Mouse (Mus musculus) cerebellum, postnatal 25 days (tissue): ENCODE measurements at regions not wholly inside any gene's neighbourhood (a gene's known extent, or its start where the extent isn't known, plus 50 kb on each side); places are given as distances from the start of the nearest gene placed in this dataset.

ENCODE experiments used
- DNase-seq, 2 experiments: peaks; one replicate each; pipeline ENCODE4 v3.0.0; 2021; ENCODE audit warnings: mixed read lengths in 2 of 2

- no peak for DNase-seq
These were observed 192.8 kb downstream of the Tm2d1 start for GRCm38 (mm10) chr4:98190318-98190717.

GRCm38 (mm10) chr4:98189894-98190293, 193.2 kb downstream of the Tm2d1 start:
- DNase-seq, result no peak

GRCm38 (mm10) chr4:98188944-98189343, 194.2 kb downstream of the Tm2d1 start:
- no peak for DNase-seq

- no peak for DNase-seq
These were observed 196.1 kb downstream of the Tm2d1 start for GRCm38 (mm10) chr4:98187038-98187437.

GRCm38 (mm10) chr4:98182053-98182355, 201.1 kb downstream of the Tm2d1 start:
- no peak for DNase-seq

GRCm38 (mm10) chr4:98181185-98182052, 201.7 kb downstream of the Tm2d1 start:
- DNase-seq, result no peak

- DNase-seq, result no peak
These were observed 202.8 kb downstream of the Tm2d1 start for GRCm38 (mm10) chr4:98180336-98180735.
